ENCODE assay signal across 9 mouse cellular contexts in the genomic region with DNA sequence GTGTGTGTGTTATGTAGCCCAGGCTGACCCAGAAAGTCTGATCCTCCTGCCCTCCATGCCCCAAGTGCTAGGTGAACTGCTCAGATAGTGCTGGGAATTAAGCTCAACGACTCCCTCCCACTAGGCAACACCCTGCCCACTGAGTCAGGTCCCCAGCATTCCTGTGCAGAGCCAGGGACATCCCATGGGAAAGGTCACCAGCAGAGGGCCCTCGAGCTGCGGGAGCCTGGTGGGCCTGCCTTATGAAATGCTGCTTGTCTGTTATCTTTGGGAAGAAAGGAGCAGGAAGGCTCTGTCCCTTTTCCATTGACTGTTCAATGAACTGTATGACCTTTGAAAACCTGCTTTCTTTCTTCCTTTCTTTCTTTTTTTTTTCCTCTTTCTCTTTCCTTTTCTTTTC.
DNase-seq lines count a peak whose midpoint lies in the region; ATAC-seq and TF ChIP-seq lines count a peak whose summit lies in the region.
"Had no signal": no experiment of that assay in that cellular context is flagged by ENCODE, and none has a peak within 500 bp of the region (broad histone marks: within the 10 kb centered on the region; RNA-seq: fewer than 3 reads in every experiment).

No protein-coding gene starts in this region.

- no peak for TF ChIP-seq EP300 in liver, postnatal 0 days (IDR thresholded peaks at IDR 0.05; ENCODE audit: low read depth)

- no peaks in the 10 kb centered on the region for H3K36me3 ChIP-seq in forebrain, embryonic 10.5 days (replicated peaks)
- H3K36me3 ChIP-seq in forebrain, embryonic 13.5 days (ENCODE audit: poor library complexity, severe bottlenecking): no peaks in the 10 kb centered on the region; the same call in 1 of the 2 replicates
- no peaks in the 10 kb centered on the region for H3K36me3 ChIP-seq in liver, postnatal 0 days (replicated peaks; ENCODE audit: insufficient read depth, low read length)
- H3K36me3 ChIP-seq: liver, embryonic 13.5 days had no signal

- intact Hi-C loops in gastrocnemius, adult 2 months (cut with DNase I): loop anchor here (1.0 kb wide), 1 partner anchor 83 kb away; no protein-coding TSS in a partner anchor

- 0 out of 2 replicates have a peak overlapping the region, but pooled peaks have one; percentile 15 for H3K27ac ChIP-seq in forebrain, embryonic 10.5 days
- no peak overlapping the region for H3K27ac ChIP-seq in forebrain, embryonic 13.5 days
- H3K27ac ChIP-seq in gastrocnemius, adult 2 months: no peak overlapping the region
- H3K27ac ChIP-seq in liver, postnatal 0 days (ENCODE audit: low read depth): no peak overlapping the region
- H3K27ac ChIP-seq: liver, embryonic 13.5 days had no signal

- peak; percentile 76 for TF ChIP-seq CTCF in gastrocnemius, adult 2 months (IDR thresholded peaks at IDR 0.05)
- TF ChIP-seq CTCF in liver, postnatal 0 days (IDR thresholded peaks at IDR 0.05; ENCODE audit: low read depth): peak; percentile 71

- no peak overlapping the region for H3K4me2 ChIP-seq in forebrain, embryonic 13.5 days
- no peak overlapping the region for H3K4me2 ChIP-seq in liver, postnatal 0 days (ENCODE audit: low read depth, low read length)
- H3K4me2 ChIP-seq: liver, embryonic 13.5 days had no signal

- H3K9ac ChIP-seq in forebrain, embryonic 13.5 days: no peak overlapping the region
- H3K9ac ChIP-seq in liver, postnatal 0 days (replicated peaks): no peak overlapping the region
- H3K9ac ChIP-seq: liver, embryonic 13.5 days had no signal

- peaks cover 8% of the 10 kb centered on the region for H3K4me1 ChIP-seq in forebrain, embryonic 10.5 days
- H3K4me1 ChIP-seq in forebrain, embryonic 13.5 days: peaks cover 6% of the 10 kb centered on the region
- no peaks in the 10 kb centered on the region for H3K4me1 ChIP-seq in liver, postnatal 0 days (ENCODE audit: insufficient read depth)
- H3K4me1 ChIP-seq: liver, embryonic 13.5 days had no signal

- 8% methylated on average over 3 of the region's 3 CpGs for WGBS in forebrain, embryonic 10.5 days
- 2% methylated on average over 3 of the region's 3 CpGs for WGBS in forebrain, embryonic 13.5 days
- 18% methylated on average over 3 of the region's 3 CpGs for WGBS in liver, postnatal 0 days (ENCODE audit: insufficient replicate concordance)

- H3K9me3 ChIP-seq in forebrain, embryonic 10.5 days: no peaks in the 10 kb centered on the region
- H3K9me3 ChIP-seq in forebrain, embryonic 13.5 days (replicated peaks): no peaks in the 10 kb centered on the region
- H3K9me3 ChIP-seq in liver, postnatal 0 days (ENCODE audit: low read length): no peaks in the 10 kb centered on the region
- H3K9me3 ChIP-seq: liver, embryonic 13.5 days had no signal

- no peak overlapping the region for H3K4me3 ChIP-seq in forebrain, embryonic 10.5 days
- no peak overlapping the region for H3K4me3 ChIP-seq in forebrain, embryonic 13.5 days
- no peak overlapping the region for H3K4me3 ChIP-seq in gastrocnemius, adult 2 months
- no peak overlapping the region for H3K4me3 ChIP-seq in liver, postnatal 0 days (ENCODE audit: low read depth, low read length)
- H3K4me3 ChIP-seq: liver, embryonic 13.5 days had no signal

- DNase-seq in forebrain, embryonic 10.5 days (ENCODE audit: extremely low spot score, low spot score): peak; percentile 40
- DNase-seq in ovary, postnatal 36 days (ENCODE audit: low spot score): peak; percentile 68
- no peak for DNase-seq in ovary, adult 18-20 months (ENCODE audit: low spot score)
- peak; percentile 70 for DNase-seq in gastrocnemius, adult 2 months
- DNase-seq in liver, postnatal 0 days: peak; percentile 54
- DNase-seq: liver, embryonic 13.5 days had no signal

- ATAC-seq in forebrain, embryonic 13.5 days: no peak
- ATAC-seq in liver, postnatal 0 days: no peak
- ATAC-seq in granulocyte monocyte progenitor cell, adult 5-6 weeks (replicated peaks; ENCODE audit: poor library complexity, severe bottlenecking): no peak
- ATAC-seq in megakaryocyte-erythroid progenitor cell, adult 5-6 weeks (replicated peaks; ENCODE audit: low FRiP score, low TSS enrichment, poor library complexity, severe bottlenecking): no peak

- H3K27me3 ChIP-seq in forebrain, embryonic 10.5 days (ENCODE audit: poor library complexity, severe bottlenecking): no peaks in the 10 kb centered on the region
- no peaks in the 10 kb centered on the region for H3K27me3 ChIP-seq in forebrain, embryonic 13.5 days
- no peaks in the 10 kb centered on the region for H3K27me3 ChIP-seq in liver, postnatal 0 days (ENCODE audit: insufficient read depth, low read length)
- H3K27me3 ChIP-seq: liver, embryonic 13.5 days had no signal
